Mouse (Mus musculus) kidney, postnatal 4 days (tissue): ENCODE measurements around the gene Ier5l.

Experiments
- DNase-seq, 2 experiments: peaks; one replicate each; pipeline ENCODE4 v3.0.0; 2021; ENCODE audit warnings: mixed read lengths in 2 of 2

Ier5l gene

GRCm38 (mm10) chr2:30470143-30470946 is 3.7 kb downstream of the Ier5l start:
- DNase-seq: peak; percentile 78 to 86

- DNase-seq: peak; percentile 87 to 92
Measured at GRCm38 (mm10) chr2:30469796-30470142, 4.2 kb downstream of the Ier5l start.

GRCm38 (mm10) chr2:30469009-30469408 is 5.0 kb downstream of the Ier5l start:
- DNase-seq: no peak

- DNase-seq: no peak
Measured at GRCm38 (mm10) chr2:30466787-30467186, 7.2 kb downstream of the Ier5l start.

GRCm38 (mm10) chr2:30464411-30464810 is 9.6 kb downstream of the Ier5l start:
- DNase-seq: no peak

- DNase-seq: peak; percentile 71 to 82
Measured at GRCm38 (mm10) chr2:30463904-30464330, 10.1 kb downstream of the Ier5l start.

GRCm38 (mm10) chr2:30463341-30463761 is 10.7 kb downstream of the Ier5l start:
- peak; percentile 63 to 78 for DNase-seq

GRCm38 (mm10) chr2:30459241-30459640 is 14.8 kb downstream of the Ier5l start:
- DNase-seq: peak in 1 of 2 experiments; percentile 44

- no peak for DNase-seq
Measured at GRCm38 (mm10) chr2:30458349-30458748, 15.7 kb downstream of the Ier5l start.

- no peak for DNase-seq
Measured at GRCm38 (mm10) chr2:30456104-30456980, 17.7 kb downstream of the Ier5l start.

- DNase-seq: no peak
Measured at GRCm38 (mm10) chr2:30454587-30454986, 19.4 kb downstream of the Ier5l start.

- no peak for DNase-seq
Measured at GRCm38 (mm10) chr2:30453570-30453969, 20.4 kb downstream of the Ier5l start.

- no peak for DNase-seq
Measured at GRCm38 (mm10) chr2:30451525-30451924, 22.5 kb downstream of the Ier5l start.

- DNase-seq: peak in 1 of 2 experiments; percentile 49
Measured at GRCm38 (mm10) chr2:30450530-30450929, 23.5 kb downstream of the Ier5l start.

GRCm38 (mm10) chr2:30448371-30448770 is 25.6 kb downstream of the Ier5l start:
- DNase-seq: no peak

- no peak for DNase-seq
Measured at GRCm38 (mm10) chr2:30446891-30447826, 26.9 kb downstream of the Ier5l start.

GRCm38 (mm10) chr2:30445312-30445711 is 28.7 kb downstream of the Ier5l start:
- peak; percentile 77 to 84 for DNase-seq

GRCm38 (mm10) chr2:30444450-30444849 is 29.6 kb downstream of the Ier5l start:
- no peak for DNase-seq

- DNase-seq: peak in 1 of 2 experiments; percentile 40
Measured at GRCm38 (mm10) chr2:30444006-30444405, 30.0 kb downstream of the Ier5l start.

- no peak for DNase-seq
Measured at GRCm38 (mm10) chr2:30443281-30443680, 30.7 kb downstream of the Ier5l start.

- peak in 1 of 2 experiments; percentile 42 for DNase-seq
Measured at GRCm38 (mm10) chr2:30442498-30442890, 31.5 kb downstream of the Ier5l start.
